Mouse (Mus musculus) embryonic facial prominence, embryonic 14.5 days (tissue): ENCODE data around the gene Spocd1. TPM values are rescaled to one million over a fixed set of nuclear protein-coding genes. Genes with fewer than 3 reads are reported as not detected.

Experiments
- ATAC-seq: fragments of 200-750 bp; cut with Nextera tagmentation; 2 replicates; pipeline ENCODE4 v1.8.0; 2017; ENCODE audit warnings: low read depth, moderate number of reproducible peaks, moderate TSS enrichment
- DNase-seq: peaks from one replicate; pipeline ENCODE4 v3.0.0-alpha.2; 2015; ENCODE audit warnings: low spot score
- H3K27ac ChIP-seq: fragments of 300-500 bp; sonication (generic); replicated peaks from 2 replicates; pipeline ENCODE4 v1.5.1; 2014; ENCODE audit warnings: low read depth, mild to moderate bottlenecking, low read length, moderate library complexity
- H3K27me3 ChIP-seq: fragments of 300-500 bp; sonication (generic); replicated peaks from 2 replicates; pipeline ENCODE4 v1.6.1; 2014; ENCODE audit warnings: low read length; ENCODE audit not compliant: control insufficient read depth, insufficient read depth
- H3K36me3 ChIP-seq: fragments of 300-500 bp; sonication (generic); 2 replicates; pipeline ENCODE4 v1.6.1; 2014; ENCODE audit warnings: low read length, mixed read lengths; ENCODE audit not compliant: control insufficient read depth, insufficient read depth
- H3K4me1 ChIP-seq: fragments of 300-500 bp; sonication (generic); 2 replicates; pipeline ENCODE4 v1.6.1; 2014; ENCODE audit warnings: antibody characterized with exemption, low read length; ENCODE audit not compliant: control insufficient read depth, insufficient read depth
- H3K4me2 ChIP-seq: fragments of 300-500 bp; sonication (generic); 2 replicates; pipeline ENCODE4 v1.6.1; 2014; ENCODE audit warnings: low read depth, mild to moderate bottlenecking, low read length, moderate library complexity, mixed read lengths
- H3K4me3 ChIP-seq: fragments of 300-500 bp; sonication (generic); 2 replicates; pipeline ENCODE4 v1.5.1; 2014; ENCODE audit warnings: low read depth, mild to moderate bottlenecking, low read length
- H3K9ac ChIP-seq: fragments of 300-500 bp; sonication (generic); 2 replicates; pipeline ENCODE4 v1.6.1; 2014; ENCODE audit warnings: low read depth, mild to moderate bottlenecking, low read length, moderate library complexity, mixed read lengths
- H3K9me3 ChIP-seq: fragments of 300-500 bp; sonication (generic); 2 replicates; pipeline ENCODE4 v1.6.1; 2016; ENCODE audit warnings: low read length; ENCODE audit not compliant: control insufficient read depth
- WGBS: fragments of 180-500 bp; shearing (Covaris S2); extraction: QIAGEN DNeasy Blood & Tissue Kit; methylation state at CpG from one replicate; pipeline ENCODE4 v1.1.7; 2014; 5-methylcytosine and 5-hydroxymethylcytosine counted together
- polyA plus RNA-seq: library from polyadenylated mRNA; unstranded; fragments of >200 nt; fragmentation: Nextera tagmentation; extraction: Ambion mirVana; gene quantifications from 2 replicates; pipeline ENCODE4 v1.2.1, GENCODE M21; 2014

The Spocd1 gene
- polyA plus RNA-seq: 0.08 TPM in 1 of 2 replicates, not detected in the other

DNA sequence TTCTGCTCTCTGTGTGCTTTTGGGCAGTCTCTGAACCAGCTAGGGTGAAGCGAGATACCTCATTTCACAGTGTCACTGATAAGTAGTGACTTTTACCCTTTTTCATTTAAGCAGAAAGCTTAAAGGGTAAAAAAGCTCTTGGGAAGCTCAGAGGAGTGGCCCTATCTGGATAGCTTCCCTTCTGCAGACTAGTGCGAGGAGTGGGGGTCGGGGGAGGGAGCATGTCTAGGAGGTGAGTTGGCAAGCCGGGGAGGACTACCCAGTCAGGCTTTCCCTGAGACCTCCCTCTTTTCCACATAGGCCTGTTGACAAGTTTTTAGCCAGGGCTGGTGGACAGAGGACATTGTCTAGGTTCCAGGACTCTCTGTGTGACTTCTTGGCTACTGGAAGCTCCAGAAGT, at the start of gene Spocd1:
Gene Spocd1 (plus strand): TSS at position 301 of the 400 bp plus-strand sequence.
- peaks cover 4% of the 10 kb centered on the region; the same call in 1 of the 2 replicates for H3K9me3 ChIP-seq
- ATAC-seq (no peak), DNase-seq (no peak)
- no peaks in the 10 kb centered on the region; the same call in 1 of the 2 replicates for H3K4me1 ChIP-seq
- no peaks in the 10 kb centered on the region for H3K27me3 ChIP-seq
- no peak within 1 kb of the TSS for H3K27ac ChIP-seq
- peak within 1 kb of the TSS; percentile 42; the same call in 1 of the 2 replicates for H3K9ac ChIP-seq
- WGBS: 34% methylated on average over 4 of the region's 4 CpGs
- peak within 1 kb of the TSS; percentile 17; the same call in 1 of the 2 replicates for H3K4me3 ChIP-seq
- no peaks in the 10 kb centered on the region for H3K36me3 ChIP-seq
- peak within 1 kb of the TSS; percentile 54 for H3K4me2 ChIP-seq

DNA sequence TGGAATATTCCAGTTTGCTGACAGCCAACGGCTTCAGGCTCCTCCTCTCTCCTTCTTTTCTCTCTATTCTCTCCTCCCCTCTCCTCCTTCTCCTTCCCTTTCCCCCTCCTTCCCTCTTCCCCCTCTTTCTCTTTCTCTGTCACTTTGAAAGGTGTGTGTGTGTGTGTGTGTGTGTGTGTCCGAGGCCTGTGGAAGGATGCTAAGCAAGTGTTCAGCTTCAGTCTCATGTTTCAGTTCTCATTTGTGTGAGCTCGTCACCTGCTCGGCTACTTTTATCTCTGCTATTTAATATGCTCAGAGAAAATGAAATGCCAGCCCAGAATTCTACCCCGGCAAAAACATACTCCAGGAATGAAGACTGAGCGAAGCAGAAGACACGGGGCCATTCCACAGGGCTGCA, 48.4 kb upstream of the Spocd1 start:
- Histone ChIP-seq H3K4me3 (no peak overlapping the region), H3K27me3 (no peaks in the 10 kb centered on the region), H3K27ac (no peak overlapping the region), H3K4me2 (no peak overlapping the region), H3K9ac (no peak overlapping the region), H3K36me3 (no peaks in the 10 kb centered on the region), H3K4me1 (peaks cover 48% of the 10 kb centered on the region), H3K9me3 (no peaks in the 10 kb centered on the region)
- ATAC-seq: no peak
- DNase-seq: no peak
- 60% methylated on average over 7 of the region's 7 CpGs for WGBS

DNA sequence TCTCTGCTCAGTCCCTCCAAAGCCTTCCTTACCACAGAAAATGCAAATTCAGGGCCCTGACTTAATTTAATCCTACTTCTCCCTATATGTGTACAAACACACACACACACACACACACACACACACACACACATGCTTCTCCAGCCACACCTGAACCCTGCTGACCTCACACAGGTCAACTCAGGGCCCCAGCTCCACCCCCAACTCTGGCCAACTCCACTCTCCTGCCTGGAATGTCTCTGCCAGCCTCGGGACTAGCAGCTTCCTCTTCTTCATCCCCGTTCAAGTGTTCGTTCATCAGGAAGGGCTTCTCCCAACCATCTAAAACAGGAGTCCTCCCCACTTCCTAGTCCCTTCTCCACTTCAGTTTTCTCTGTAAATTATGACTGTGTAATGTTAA, 47.4 kb upstream of the Spocd1 start:
- H3K36me3 ChIP-seq: no peaks in the 10 kb centered on the region
- no peak overlapping the region for H3K4me2 ChIP-seq
- no peak for ATAC-seq
- no peaks in the 10 kb centered on the region for H3K27me3 ChIP-seq
- 23% methylated on average over 3 of the region's 3 CpGs for WGBS
- H3K27ac ChIP-seq: peak overlapping the region; percentile 81
- no peak for DNase-seq
- peaks cover 47% of the 10 kb centered on the region for H3K4me1 ChIP-seq
- H3K4me3 ChIP-seq: no peak overlapping the region
- H3K9me3 ChIP-seq: no peaks in the 10 kb centered on the region
- no peak overlapping the region for H3K9ac ChIP-seq

DNA sequence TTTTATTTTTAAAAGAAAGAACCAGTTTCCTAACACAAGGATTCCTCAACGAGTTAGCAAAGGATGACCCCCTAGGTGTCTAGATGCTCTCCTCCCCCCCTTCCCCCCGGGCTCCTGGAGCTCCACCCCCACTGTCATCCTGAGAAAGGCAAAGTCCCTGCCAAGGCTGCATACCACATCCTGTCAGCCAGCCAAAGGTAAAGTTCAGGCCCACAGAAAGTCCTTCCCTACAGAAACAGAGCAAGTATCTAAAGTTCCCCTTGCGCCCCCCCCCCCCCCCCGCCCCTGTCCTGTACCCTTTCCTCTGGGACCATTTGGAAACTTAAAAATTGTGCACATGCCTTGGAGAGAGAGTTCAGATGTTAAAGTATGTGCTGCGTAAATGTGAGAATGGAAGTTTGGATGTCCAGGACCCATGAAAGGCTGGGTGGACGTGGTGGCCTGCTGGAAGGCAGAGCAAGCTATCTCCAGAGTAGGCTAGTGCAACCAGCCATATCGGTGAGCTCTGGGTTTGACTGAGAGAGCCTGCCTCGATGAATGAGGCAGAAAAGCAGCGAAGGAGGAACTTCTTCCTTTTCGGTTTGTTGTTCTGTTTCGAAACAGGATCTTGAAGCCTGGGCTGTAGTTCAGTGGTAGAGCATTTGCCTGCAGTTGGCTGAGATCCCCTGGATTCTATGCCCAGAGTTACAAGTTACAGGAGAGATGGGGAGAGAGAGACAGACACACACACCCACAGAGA, 46.3 kb upstream of the Spocd1 start:
- H3K4me2 ChIP-seq: peak overlapping the region; percentile 47
- no peaks in the 10 kb centered on the region for H3K9me3 ChIP-seq
- peak; percentile 69 for ATAC-seq
- DNase-seq: peak; percentile 82
- WGBS: 21% methylated on average over 11 of the region's 11 CpGs
- peak overlapping the region; percentile 17; the same call in 1 of the 2 replicates for H3K4me3 ChIP-seq
- H3K36me3 ChIP-seq: no peaks in the 10 kb centered on the region
- H3K9ac ChIP-seq: peak overlapping the region; percentile 59
- peaks cover 36% of the 10 kb centered on the region for H3K4me1 ChIP-seq
- peak overlapping the region; percentile 81 for H3K27ac ChIP-seq
- H3K27me3 ChIP-seq: no peaks in the 10 kb centered on the region

GRCm38 (mm10) chr4:129884041-129884930, 44.8 kb upstream of the Spocd1 start:
- no peak overlapping the region for H3K4me3 ChIP-seq
- no peaks in the 10 kb centered on the region for H3K27me3 ChIP-seq
- peak overlapping the region; percentile 25; the same call in 1 of the 2 replicates for H3K9ac ChIP-seq
- WGBS: 66% methylated on average over 12 of the region's 12 CpGs
- H3K9me3 ChIP-seq: no peaks in the 10 kb centered on the region
- no peak overlapping the region for H3K27ac ChIP-seq
- no peaks in the 10 kb centered on the region for H3K36me3 ChIP-seq
- ATAC-seq: no peak
- no peak overlapping the region for H3K4me2 ChIP-seq
- H3K4me1 ChIP-seq: peaks cover 24% of the 10 kb centered on the region
- no peak for DNase-seq

DNA sequence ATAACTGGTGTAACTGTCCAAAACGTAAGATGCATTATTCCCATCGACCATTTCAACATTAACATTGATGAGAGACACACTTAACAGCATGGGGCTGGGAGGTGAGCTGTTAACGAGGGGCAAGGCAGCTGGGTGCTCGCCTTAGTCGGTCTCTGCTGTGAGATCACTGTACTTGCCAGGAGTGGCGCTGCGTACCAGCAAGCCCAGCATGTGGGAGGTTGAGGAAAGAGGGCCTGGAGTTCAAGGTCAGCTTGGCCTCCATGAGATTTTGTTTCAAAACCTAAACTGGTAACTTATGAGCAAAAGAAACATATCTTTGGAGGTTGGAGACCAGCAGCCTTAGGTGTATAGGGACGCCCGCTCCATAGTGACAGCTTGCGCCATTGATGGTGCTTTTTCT, 39.4 kb upstream of the Spocd1 start:
- no peaks in the 10 kb centered on the region for H3K9me3 ChIP-seq
- no peak overlapping the region for H3K4me2 ChIP-seq
- no peak overlapping the region for H3K27ac ChIP-seq
- DNase-seq (no peak), ATAC-seq (no peak)
- H3K4me1 ChIP-seq: no peaks in the 10 kb centered on the region
- no peak overlapping the region for H3K4me3 ChIP-seq
- H3K27me3 ChIP-seq: no peaks in the 10 kb centered on the region
- no peaks in the 10 kb centered on the region for H3K36me3 ChIP-seq
- no peak overlapping the region for H3K9ac ChIP-seq
- 85% methylated on average over 10 of the region's 10 CpGs for WGBS

- H3K9ac ChIP-seq: no peak overlapping the region
- WGBS: 90% methylated on average over 7 of the region's 7 CpGs
- H3K9me3 ChIP-seq: no peaks in the 10 kb centered on the region
- no peaks in the 10 kb centered on the region for H3K4me1 ChIP-seq
- H3K36me3 ChIP-seq: no peaks in the 10 kb centered on the region
- H3K4me3 ChIP-seq: no peak overlapping the region
- H3K27me3 ChIP-seq: no peaks in the 10 kb centered on the region
- ATAC-seq: no peak
- no peak for DNase-seq
- H3K4me2 ChIP-seq: no peak overlapping the region
- no peak overlapping the region for H3K27ac ChIP-seq
These were observed 39.0 kb upstream of the Spocd1 start for GRCm38 (mm10) chr4:129890094-129890493.

DNA sequence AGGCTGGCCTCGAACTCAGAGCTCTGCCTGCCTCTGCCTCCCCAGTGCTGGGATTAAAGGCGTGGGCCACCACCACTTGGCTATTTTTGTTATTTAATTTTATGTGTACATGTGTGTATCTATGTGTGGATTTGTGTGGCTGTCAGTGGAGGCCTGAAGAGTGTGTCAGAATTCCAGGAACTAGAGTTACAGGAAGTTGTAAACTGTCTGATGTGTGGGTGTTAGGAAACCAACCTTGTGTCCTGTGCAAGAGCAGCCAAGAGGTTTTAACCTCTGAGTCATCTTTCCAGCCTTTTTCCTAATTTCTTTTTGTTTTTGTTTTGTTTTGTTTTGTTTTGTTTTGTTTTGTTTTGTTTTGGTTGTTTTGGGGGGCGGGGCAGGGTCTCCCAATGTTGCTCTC, 34.2 kb upstream of the Spocd1 start:
- DNase-seq: no peak
- Histone ChIP-seq H3K4me1 (no peaks in the 10 kb centered on the region), H3K9me3 (no peaks in the 10 kb centered on the region), H3K4me2 (no peak overlapping the region), H3K9ac (no peak overlapping the region), H3K36me3 (no peaks in the 10 kb centered on the region), H3K27me3 (no peaks in the 10 kb centered on the region), H3K4me3 (no peak overlapping the region), H3K27ac (no peak overlapping the region)
- WGBS: 91% methylated on average over 3 of the region's 3 CpGs
- no peak for ATAC-seq
